Mouse (Mus musculus) brown adipose tissue, adult 24 weeks (tissue): ENCODE measurements around the gene Adamts20. TPM values are rescaled to one million over a fixed set of nuclear protein-coding genes. Genes with fewer than 3 reads are reported as not detected.

ENCODE experiments used
- H3K27ac ChIP-seq: fragments of 200-500 bp; replicated peaks from 2 replicates; pipeline ENCODE4 v1.5.1; 2012; ENCODE audit warnings: low read depth, mild to moderate bottlenecking, low read length
- H3K4me1 ChIP-seq: fragments of 200-500 bp; 2 replicates; pipeline ENCODE4 v1.6.1; 2012; ENCODE audit warnings: low read length, mixed read lengths; ENCODE audit not compliant: control insufficient read depth, insufficient read depth, insufficient read length
- H3K4me3 ChIP-seq: fragments of 200-500 bp; 2 replicates; pipeline ENCODE4 v1.5.1; 2012; ENCODE audit warnings: low read depth, mild to moderate bottlenecking, low read length, moderate library complexity; ENCODE audit not compliant: insufficient read depth
- polyA plus RNA-seq: library from polyadenylated mRNA; stranded (reverse); fragments of >200 nt; gene quantifications from 2 replicates; pipeline ENCODE4 v1.2.4, GENCODE M21; 2012; ENCODE audit not compliant: missing spikeins, insufficient read depth, insufficient read length

Gene Adamts20
- polyA plus RNA-seq, 1 experiment, result not detected

- Histone ChIP-seq H3K27ac (no peak overlapping the region), H3K4me1 (no peaks in the 10 kb centered on the region), H3K4me3 (no peak overlapping the region)
Observed at GRCm38 (mm10) chr15:94231246-94231645, 234.0 kb downstream of the Adamts20 start.

GRCm38 (mm10) chr15:94227388-94227787, 237.8 kb downstream of the Adamts20 start:
- no peak overlapping the region for H3K27ac ChIP-seq
- no peak overlapping the region for H3K4me3 ChIP-seq
- H3K4me1 ChIP-seq, result no peaks in the 10 kb centered on the region

- no peaks in the 10 kb centered on the region for H3K4me1 ChIP-seq
- no peak overlapping the region for H3K4me3 ChIP-seq
- H3K27ac ChIP-seq, result no peak overlapping the region
Observed at GRCm38 (mm10) chr15:94223101-94223500, 242.1 kb downstream of the Adamts20 start.

GRCm38 (mm10) chr15:94220686-94221085, 244.5 kb downstream of the Adamts20 start:
- Histone ChIP-seq H3K4me3 (no peak overlapping the region), H3K4me1 (no peaks in the 10 kb centered on the region), H3K27ac (no peak overlapping the region)

Other genes with a start within 250 kb of the Adamts20 start
- gene Pus7l, start 78.1 kb upstream of the Adamts20 start, polyA plus RNA-seq, result 1.7 TPM in 2 replicates
- 5.7 and 6.0 TPM in 2 replicates for gene Irak4, start 78.2 kb upstream of the Adamts20 start, polyA plus RNA-seq
- 40.7 and 53.0 TPM in 2 replicates for gene Twf1, start 124.5 kb upstream of the Adamts20 start, polyA plus RNA-seq
- gene Tmem117, start 163.8 kb upstream of the Adamts20 start, polyA plus RNA-seq, result not detected in 2 replicates